Mouse (Mus musculus) liver, embryonic 18 days (tissue): ENCODE results near the gene Snx27. TPM values are rescaled to one million over a fixed set of nuclear protein-coding genes. Genes with fewer than 3 reads are reported as not detected.

Experiments
- polyA plus RNA-seq: library from polyadenylated mRNA; depleted of rRNA; stranded (reverse); fragments of >200 nt; gene quantifications from 2 replicates; pipeline ENCODE4 v1.2.3, GENCODE M21; 2012; rRNA removed

Gene Snx27
- 4.8 and 5.2 TPM in 2 replicates for polyA plus RNA-seq

DNA sequence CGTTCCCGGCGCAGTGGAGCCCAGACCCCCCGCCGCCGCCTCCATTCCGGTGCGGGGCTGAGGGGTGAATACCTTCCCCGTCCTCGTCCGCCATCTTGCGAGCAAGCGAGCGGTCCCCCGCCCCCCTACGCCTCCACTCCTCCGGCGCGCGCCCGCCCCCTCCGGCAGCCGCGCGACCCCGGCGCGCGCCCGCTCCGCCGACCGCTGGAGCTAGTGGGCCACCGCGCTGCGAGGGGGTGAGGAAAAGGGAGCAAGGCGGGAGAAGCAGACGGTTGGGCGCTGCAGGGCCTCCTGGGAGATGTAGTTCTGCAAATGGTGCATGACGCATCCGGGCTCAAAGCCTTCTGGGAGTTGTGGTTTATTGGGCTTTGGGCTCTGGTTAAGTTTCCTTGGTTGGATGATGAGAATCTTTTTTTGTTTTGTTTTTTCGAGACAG is at the start of gene Snx27:
TSS of gene Snx27 (minus strand) at position 261 of the 436 bp plus-strand sequence.

GRCm38 (mm10) chr3:94480291-94480884 is 102.1 kb downstream of the Snx27 start, which contains the start of gene Riiad1:
Riiad1 (minus strand) TSS chr3:94480341.

DNA sequence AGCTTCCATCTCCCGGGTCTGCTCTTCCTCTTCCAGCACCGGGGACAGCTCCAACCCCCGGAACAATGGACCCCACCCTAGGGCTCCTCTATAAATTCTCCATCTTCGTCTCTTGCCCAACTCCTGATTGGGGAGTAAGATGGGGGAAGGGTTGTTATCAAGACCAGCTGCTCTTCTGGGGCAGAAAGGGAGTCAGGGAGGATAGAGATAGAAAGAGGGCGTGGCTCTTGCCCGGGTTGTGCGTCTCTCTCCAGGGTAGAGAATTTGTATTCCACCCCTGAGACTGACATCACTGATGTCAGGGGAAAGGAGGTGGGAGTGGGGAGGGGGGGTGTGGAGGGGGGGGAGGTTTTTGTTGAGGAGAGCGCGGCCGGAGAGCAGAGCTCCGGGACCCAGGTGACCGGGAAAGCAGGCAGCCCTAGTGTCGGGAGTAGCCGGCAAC is 104.5 kb downstream of the Snx27 start, which contains the start of gene Celf3:
TSS of gene Celf3 (plus strand) at position 315 of the 442 bp plus-strand sequence.

Other genes starting within 250 kb of the Snx27 start
- not detected in 2 replicates for gene Them5, start 240.6 kb downstream of the Snx27 start, polyA plus RNA-seq
- gene C2cd4d, start 220.3 kb downstream of the Snx27 start, polyA plus RNA-seq, result 0.08 TPM in 2 replicates
- gene Rorc, start 209.9 kb downstream of the Snx27 start, polyA plus RNA-seq, result 3.4 and 5.7 TPM in 2 replicates
- 0.02 and 0.03 TPM in 2 replicates for gene Lingo4, start 184.2 kb downstream of the Snx27 start, polyA plus RNA-seq
- gene Tdrkh, start 169.4 kb downstream of the Snx27 start, polyA plus RNA-seq, result 2.6 and 2.8 TPM in 2 replicates
- 31.1 and 34.7 TPM in 2 replicates for gene Mrpl9, start 139.4 kb downstream of the Snx27 start, polyA plus RNA-seq
- gene Oaz3, start 138.8 kb downstream of the Snx27 start, polyA plus RNA-seq, result 0.13 TPM in 1 of 2 replicates, not detected in the other
- 0.02 and 0.06 TPM in 2 replicates for gene Celf3, start 104.4 kb downstream of the Snx27 start, polyA plus RNA-seq
- gene Riiad1, start 102.4 kb downstream of the Snx27 start, polyA plus RNA-seq, result 0.05 and 0.10 TPM in 2 replicates
- not detected in 2 replicates for gene Gm10972, start 60.4 kb upstream of the Snx27 start, polyA plus RNA-seq
- gene Tuft1, start 76.2 kb upstream of the Snx27 start, polyA plus RNA-seq, result 10.1 and 14.4 TPM in 2 replicates
- gene Selenbp2, start 110.8 kb upstream of the Snx27 start, polyA plus RNA-seq, result 136 and 216 TPM in 2 replicates
- 9.0 and 10.7 TPM in 2 replicates for gene Cgn, start 203.8 kb upstream of the Snx27 start, polyA plus RNA-seq